Mouse (Mus musculus) MEL-GATA-1-ER (cell line): ENCODE results near the gene Hspg2.

Experiments used
- DNase-seq: peaks from one replicate; pipeline ENCODE4 v3.0.0-alpha.2; 2012; ENCODE audit warnings: low read depth; ENCODE audit errors: extremely low read depth

Hspg2 gene

GRCm38 (mm10) chr4:137461217-137461616 lies 7.4 kb upstream of the Hspg2 start:
- no peak for DNase-seq

GRCm38 (mm10) chr4:137461981-137462690 lies 6.4 kb upstream of the Hspg2 start:
- no peak for DNase-seq

GRCm38 (mm10) chr4:137465125-137465787 lies 3.3 kb upstream of the Hspg2 start:
- no peak for DNase-seq

- no peak for DNase-seq
These were observed 1.6 kb upstream of the Hspg2 start for GRCm38 (mm10) chr4:137466991-137467390.

- DNase-seq = no peak
These were observed 1.0 kb upstream of the Hspg2 start for GRCm38 (mm10) chr4:137467525-137467924.

- no peak for DNase-seq
These were observed 694 bp downstream of the Hspg2 start for GRCm38 (mm10) chr4:137469081-137469844.

- no peak for DNase-seq
These were observed 1.5 kb downstream of the Hspg2 start for GRCm38 (mm10) chr4:137469845-137470692.

- no peak for DNase-seq
These were observed 2.2 kb downstream of the Hspg2 start for GRCm38 (mm10) chr4:137470701-137471317.

- DNase-seq = no peak
These were observed 2.8 kb downstream of the Hspg2 start for GRCm38 (mm10) chr4:137471326-137471725.

- no peak for DNase-seq
These were observed 4.7 kb downstream of the Hspg2 start for GRCm38 (mm10) chr4:137473240-137473639.

- no peak for DNase-seq
These were observed 5.3 kb downstream of the Hspg2 start for GRCm38 (mm10) chr4:137473701-137474388.

- no peak for DNase-seq
These were observed 6.1 kb downstream of the Hspg2 start for GRCm38 (mm10) chr4:137474694-137475093.

- no peak for DNase-seq
These were observed 6.9 kb downstream of the Hspg2 start for GRCm38 (mm10) chr4:137475271-137476050.

GRCm38 (mm10) chr4:137476065-137476760 lies 7.6 kb downstream of the Hspg2 start:
- no peak for DNase-seq

- DNase-seq = no peak
These were observed 8.2 kb downstream of the Hspg2 start for GRCm38 (mm10) chr4:137476761-137477237.

- no peak for DNase-seq
These were observed 9.0 kb downstream of the Hspg2 start for GRCm38 (mm10) chr4:137477611-137478010.

- DNase-seq = no peak
These were observed 9.7 kb downstream of the Hspg2 start for GRCm38 (mm10) chr4:137478306-137478705.

- DNase-seq = no peak
These were observed 11.2 kb downstream of the Hspg2 start for GRCm38 (mm10) chr4:137479757-137480156.
